Mouse (Mus musculus): ENCODE results near the gene Nnmt.

Nnmt gene

DNA sequence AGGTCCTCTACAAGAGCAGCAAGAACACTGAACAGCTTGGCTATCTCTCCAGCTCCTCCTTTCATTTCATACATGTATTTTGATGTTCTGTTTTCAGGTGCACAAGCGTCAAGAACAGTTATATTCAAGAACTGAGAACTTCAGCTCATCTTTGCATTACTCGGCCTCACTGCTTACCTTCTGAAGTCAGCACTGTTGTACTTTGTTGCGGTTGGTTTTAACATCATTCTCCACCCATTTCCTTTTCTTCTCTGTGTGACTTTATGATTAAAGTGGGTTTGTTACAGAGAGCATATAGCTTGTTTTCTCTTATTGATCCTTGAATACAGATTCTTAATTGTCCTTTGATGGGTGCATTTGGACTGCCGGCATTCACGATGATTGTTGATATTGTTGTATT, 42.6 kb downstream of the Nnmt start:
- in situ Hi-C loops (cut with MboI, MseI), result no loop called here

DNA sequence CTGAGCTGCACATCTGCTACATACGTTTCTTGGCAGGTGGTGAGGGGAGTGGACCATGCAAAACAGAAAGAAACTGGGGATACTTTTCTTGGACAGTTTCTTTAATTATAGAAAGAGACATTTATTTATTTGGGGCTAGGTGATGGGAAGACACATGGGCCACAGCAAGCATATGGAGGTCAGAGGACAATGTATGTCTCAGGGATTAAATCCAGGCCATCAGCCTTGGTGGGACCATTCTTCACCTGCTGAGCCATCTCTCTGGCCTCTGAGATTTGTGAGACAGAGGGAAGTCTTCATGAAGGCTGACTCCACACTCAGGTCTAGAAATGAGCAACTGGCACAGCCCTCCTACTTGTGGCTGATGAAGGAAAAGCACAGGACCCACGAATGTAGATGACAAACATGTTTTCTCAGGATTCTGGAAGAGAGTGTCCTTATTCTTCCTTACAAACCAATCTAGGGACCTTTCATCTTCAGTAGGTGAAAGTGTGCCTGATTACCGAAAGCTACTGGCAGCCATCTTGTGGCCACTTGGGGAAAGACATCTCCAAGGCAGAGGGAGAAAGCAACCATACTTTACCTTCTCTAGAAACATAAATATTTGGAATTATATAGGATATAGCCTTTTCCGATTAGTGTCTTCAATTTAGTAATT, 45.3 kb downstream of the Nnmt start:
- in situ Hi-C loops (cut with MboI, MseI), result loop anchor here (5.0 kb wide), 1 partner anchor 47 kb away; no protein-coding TSS in a partner anchor

DNA sequence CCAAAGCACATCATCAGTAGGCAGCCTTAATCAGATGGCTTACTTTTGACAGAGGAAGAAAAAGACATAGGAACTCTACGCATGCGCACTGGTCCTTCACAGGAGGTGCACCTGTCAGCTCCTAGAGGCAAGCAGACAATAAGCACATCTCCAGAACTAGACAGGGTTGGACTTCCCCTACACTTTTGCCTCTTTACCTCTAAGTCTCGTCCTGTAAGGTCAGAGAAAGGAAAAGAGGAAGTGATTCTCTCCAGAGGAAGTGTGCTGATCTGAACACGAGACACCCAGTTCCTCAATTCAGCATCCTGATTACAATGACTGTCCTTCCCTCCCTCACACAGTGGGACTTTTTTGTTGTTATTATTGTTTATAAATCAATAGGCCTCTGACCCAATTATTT, 46.3 kb downstream of the Nnmt start:
- in situ Hi-C loops (cut with MboI, MseI), result loop anchor here (5.0 kb wide), 1 partner anchor 46 kb away; no protein-coding TSS in a partner anchor

DNA sequence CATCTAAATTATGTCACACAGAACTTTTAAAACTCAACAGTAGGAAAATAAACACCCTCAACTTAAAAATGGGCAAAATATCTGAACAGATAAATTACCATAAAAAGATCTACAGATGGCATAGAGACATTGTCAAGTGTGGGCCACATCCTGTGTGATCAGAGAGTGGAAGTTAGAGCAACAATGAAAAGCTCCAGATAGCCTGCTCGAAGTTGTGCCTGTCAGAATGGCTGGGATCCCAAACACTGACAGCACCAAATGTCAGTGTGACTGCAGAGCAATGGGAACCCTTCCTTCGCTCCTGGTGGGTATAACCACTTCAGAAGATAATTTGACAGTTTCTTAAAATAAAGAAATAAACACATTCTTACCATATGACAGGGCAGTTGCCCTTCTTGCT, 55.9 kb downstream of the Nnmt start:
- in situ Hi-C loops (cut with MboI, MseI), result no loop called here

DNA sequence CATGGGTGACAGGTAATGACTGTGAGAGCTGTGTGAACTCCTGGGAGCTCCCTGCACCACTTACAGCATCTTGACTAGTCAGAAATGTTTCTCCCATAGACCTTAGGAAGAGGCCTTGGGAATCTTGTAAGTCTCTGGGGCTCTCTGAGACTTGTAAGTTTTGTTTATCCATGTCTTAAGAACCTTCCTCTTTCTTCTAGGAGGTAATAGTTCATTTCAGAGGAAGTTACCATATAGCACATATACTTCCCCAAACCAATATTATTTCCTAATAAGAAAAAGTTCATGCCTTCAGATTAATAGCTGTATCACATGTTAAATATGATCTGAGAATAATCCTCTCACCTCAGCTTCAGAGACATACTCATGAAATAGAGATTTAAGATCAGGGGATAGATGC, 57.7 kb downstream of the Nnmt start:
- in situ Hi-C loops (cut with MboI, MseI), result no loop called here
